Comparison of ENCODE assay signal across 11 mouse cellular contexts in genomic region chr10:94917990-94918389, GRCm38 (mm10). TPM values are rescaled to one million over a fixed set of nuclear protein-coding genes. Genes with fewer than 3 reads are reported as not detected.
DNase-seq lines count a peak whose midpoint lies in the region; ATAC-seq and TF ChIP-seq lines count a peak whose summit lies in the region.
"Had no signal": no experiment of that assay in that cellular context is flagged by ENCODE, and none has a peak within 500 bp of the region (broad histone marks: within the 10 kb centered on the region; RNA-seq: fewer than 3 reads in every experiment).

No protein-coding gene starts in this region.

- H3K4me1 ChIP-seq in forebrain, embryonic 10.5 days = peaks cover 26% of the 10 kb centered on the region
- H3K4me1 ChIP-seq in forebrain, embryonic 14.5 days (ENCODE audit: control insufficient read depth, insufficient read depth, low read length) = no peaks in the 10 kb centered on the region
- H3K4me1 ChIP-seq in midbrain, embryonic 12.5 days = peaks cover 7% of the 10 kb centered on the region; the same call in 1 of the 2 replicates
- no peaks in the 10 kb centered on the region; the same call in 1 of the 2 replicates for H3K4me1 ChIP-seq in midbrain, embryonic 11.5 days (ENCODE audit: control insufficient read depth, insufficient read depth, low read length)
- H3K4me1 ChIP-seq in hindbrain, postnatal 0 days (ENCODE audit: insufficient read depth, low read length) = no peaks in the 10 kb centered on the region
- H3K4me1 ChIP-seq in midbrain, embryonic 14.5 days (ENCODE audit: control insufficient read depth, insufficient read depth, low read length) = peaks cover 4% of the 10 kb centered on the region

- peaks cover 8% of the 10 kb centered on the region for H3K36me3 ChIP-seq in forebrain, embryonic 10.5 days (replicated peaks)
- H3K36me3 ChIP-seq in forebrain, embryonic 14.5 days (ENCODE audit: control insufficient read depth, insufficient read depth, low read length) = 0 out of 2 replicates have a peak, but pooled peaks cover 4% of the 10 kb centered on the region
- H3K36me3 ChIP-seq in midbrain, embryonic 12.5 days = peaks cover 4% of the 10 kb centered on the region; the same call in 1 of the 2 replicates
- H3K36me3 ChIP-seq in midbrain, embryonic 11.5 days (ENCODE audit: control insufficient read depth, insufficient read depth, low read length) = no peaks in the 10 kb centered on the region
- H3K36me3 ChIP-seq in hindbrain, postnatal 0 days (ENCODE audit: insufficient read depth, low read length) = peaks cover 11% of the 10 kb centered on the region; the same call in 1 of the 2 replicates
- 0 out of 2 replicates have a peak, but pooled peaks cover 15% of the 10 kb centered on the region for H3K36me3 ChIP-seq in midbrain, embryonic 14.5 days (ENCODE audit: control insufficient read depth, insufficient read depth, low read length)

- no peaks in the 10 kb centered on the region for H3K27me3 ChIP-seq in forebrain, embryonic 10.5 days (ENCODE audit: poor library complexity, severe bottlenecking)
- no peaks in the 10 kb centered on the region for H3K27me3 ChIP-seq in forebrain, embryonic 14.5 days (replicated peaks; ENCODE audit: control insufficient read depth, insufficient read depth, low read length)
- H3K27me3 ChIP-seq in midbrain, embryonic 12.5 days = no peaks in the 10 kb centered on the region
- H3K27me3 ChIP-seq in midbrain, embryonic 11.5 days (ENCODE audit: control insufficient read depth, insufficient read depth, low read length) = no peaks in the 10 kb centered on the region
- H3K27me3 ChIP-seq in hindbrain, postnatal 0 days (ENCODE audit: insufficient read depth, low read length) = no peaks in the 10 kb centered on the region
- no peaks in the 10 kb centered on the region for H3K27me3 ChIP-seq in midbrain, embryonic 14.5 days (ENCODE audit: control insufficient read depth, insufficient read depth, low read length)

- intact Hi-C loops in left cerebral cortex, postnatal 14 days (cut with DNase I) = no loop called here

- no peak for DNase-seq in forebrain, embryonic 10.5 days (ENCODE audit: extremely low spot score, low spot score)
- no peak for DNase-seq in forebrain, embryonic 14.5 days (ENCODE audit: low spot score)
- no peak for DNase-seq in midbrain, embryonic 11.5 days (ENCODE audit: low spot score, missing footprints)
- no peak for DNase-seq in hindbrain, postnatal 0 days (ENCODE audit: low spot score)
- DNase-seq in midbrain, embryonic 14.5 days = no peak
- DNase-seq in left cerebral cortex, postnatal 14 days (ENCODE audit: low spot score in 2 of 2) = no peak
- no peak for DNase-seq in adrenal gland, adult 2 months
- DNase-seq: gastrocnemius, postnatal 14 days; heart, postnatal 10 days; kidney, adult 8-10 months had no signal

- H3K9me3 ChIP-seq in forebrain, embryonic 10.5 days = no peaks in the 10 kb centered on the region
- no peaks in the 10 kb centered on the region for H3K9me3 ChIP-seq in forebrain, embryonic 14.5 days (replicated peaks; ENCODE audit: control insufficient read depth, low read length)
- H3K9me3 ChIP-seq in midbrain, embryonic 12.5 days = no peaks in the 10 kb centered on the region
- H3K9me3 ChIP-seq in midbrain, embryonic 11.5 days (ENCODE audit: control insufficient read depth, low read length) = no peaks in the 10 kb centered on the region
- H3K9me3 ChIP-seq in hindbrain, postnatal 0 days (ENCODE audit: low read length) = no peaks in the 10 kb centered on the region
- H3K9me3 ChIP-seq in midbrain, embryonic 14.5 days (ENCODE audit: control insufficient read depth, low read length) = no peaks in the 10 kb centered on the region

- no peak overlapping the region for H3K4me2 ChIP-seq in forebrain, embryonic 14.5 days (ENCODE audit: low read length)
- no peak overlapping the region for H3K4me2 ChIP-seq in midbrain, embryonic 12.5 days (replicated peaks)
- H3K4me2 ChIP-seq in midbrain, embryonic 11.5 days = no peak overlapping the region
- H3K4me2 ChIP-seq in hindbrain, postnatal 0 days (ENCODE audit: low read depth, low read length) = no peak overlapping the region
- no peak overlapping the region for H3K4me2 ChIP-seq in midbrain, embryonic 14.5 days (ENCODE audit: low read length)

- ATAC-seq in forebrain, embryonic 14.5 days = no peak
- ATAC-seq in midbrain, embryonic 12.5 days (ENCODE audit: low FRiP score, low read depth) = no peak
- no peak for ATAC-seq in midbrain, embryonic 11.5 days (ENCODE audit: low FRiP score)
- no peak for ATAC-seq in hindbrain, postnatal 0 days
- ATAC-seq in midbrain, embryonic 14.5 days (ENCODE audit: low FRiP score, low TSS enrichment) = no peak

- WGBS in forebrain, embryonic 10.5 days = 72% methylated on average over 2 of the region's 2 CpGs
- 75% methylated on average over 2 of the region's 2 CpGs for WGBS in forebrain, embryonic 14.5 days
- 58% methylated on average over 2 of the region's 2 CpGs for WGBS in midbrain, embryonic 12.5 days
- WGBS in midbrain, embryonic 11.5 days = 75% methylated on average over 2 of the region's 2 CpGs
- WGBS in hindbrain, postnatal 0 days = 53% methylated on average over 2 of the region's 2 CpGs
- 54% methylated on average over 2 of the region's 2 CpGs for WGBS in midbrain, embryonic 14.5 days

- H3K9ac ChIP-seq in forebrain, embryonic 14.5 days (ENCODE audit: low read length) = no peak overlapping the region
- no peak overlapping the region for H3K9ac ChIP-seq in midbrain, embryonic 12.5 days (replicated peaks)
- H3K9ac ChIP-seq in midbrain, embryonic 11.5 days (ENCODE audit: low read length) = no peak overlapping the region
- no peak overlapping the region for H3K9ac ChIP-seq in hindbrain, postnatal 0 days (replicated peaks; ENCODE audit: low read length)
- H3K9ac ChIP-seq in midbrain, embryonic 14.5 days (replicated peaks; ENCODE audit: low read length) = no peak overlapping the region

- no peak overlapping the region for H3K4me3 ChIP-seq in forebrain, embryonic 10.5 days
- no peak overlapping the region for H3K4me3 ChIP-seq in forebrain, embryonic 14.5 days (ENCODE audit: low read depth, low read length)
- no peak overlapping the region for H3K4me3 ChIP-seq in midbrain, embryonic 12.5 days
- H3K4me3 ChIP-seq in midbrain, embryonic 11.5 days (ENCODE audit: low read depth, low read length) = no peak overlapping the region
- no peak overlapping the region for H3K4me3 ChIP-seq in hindbrain, postnatal 0 days (ENCODE audit: low read length)
- no peak overlapping the region for H3K4me3 ChIP-seq in midbrain, embryonic 14.5 days (replicated peaks; ENCODE audit: low read depth, low read length)

- H3K27ac ChIP-seq in forebrain, embryonic 10.5 days = 0 out of 2 replicates have a peak overlapping the region, but pooled peaks have one; percentile 30
- no peak overlapping the region for H3K27ac ChIP-seq in forebrain, embryonic 14.5 days (ENCODE audit: low read depth, low read length)
- peak overlapping the region; percentile 27; the same call in 1 of the 2 replicates for H3K27ac ChIP-seq in midbrain, embryonic 12.5 days (replicated peaks)
- no peak overlapping the region for H3K27ac ChIP-seq in midbrain, embryonic 11.5 days (ENCODE audit: low read depth, low read length)
- 0 out of 2 replicates have a peak overlapping the region, but pooled peaks have one; percentile 9 for H3K27ac ChIP-seq in hindbrain, postnatal 0 days
- 0 out of 2 replicates have a peak overlapping the region, but pooled peaks have one; percentile 26 for H3K27ac ChIP-seq in midbrain, embryonic 14.5 days (replicated peaks; ENCODE audit: low read depth, low read length)

- no peak for TF ChIP-seq CTCF in hindbrain, postnatal 0 days (IDR thresholded peaks at IDR 0.05; ENCODE audit: low read depth)

RNA-seq across cellular contexts. Expression of gene Plxnc1, which starts 26.6 kb away (rescaled TPM):
- polyA plus RNA-seq in forebrain, embryonic 10.5 days (2016; fragmentation: Nextera tagmentation; extraction: Ambion mirVana) = 1.8 and 2.1 TPM in 2 replicates
- 14.4 and 15.0 TPM in 2 replicates for polyA plus RNA-seq in forebrain, embryonic 14.5 days (2014; fragmentation: Nextera tagmentation; extraction: Ambion mirVana)
- polyA plus RNA-seq in midbrain, embryonic 12.5 days (2016; fragmentation: Nextera tagmentation; extraction: Ambion mirVana) = 6.8 and 7.0 TPM in 2 replicates
- 5.3 and 6.3 TPM in 2 replicates for polyA plus RNA-seq in midbrain, embryonic 11.5 days (2014; fragmentation: Nextera tagmentation; extraction: Ambion mirVana)
- total RNA-seq in hindbrain, postnatal 0 days (2014; rRNA removed) = 54.2 and 54.5 TPM in 2 replicates
- 8.7 and 9.9 TPM in 2 replicates for polyA plus RNA-seq in hindbrain, postnatal 0 days (2015; fragmentation: Nextera tagmentation; extraction: Ambion mirVana)
- 23.0 and 23.4 TPM in 2 replicates for polyA plus RNA-seq in midbrain, embryonic 14.5 days (2014; fragmentation: Nextera tagmentation; extraction: Ambion mirVana)
- total RNA-seq in left cerebral cortex, postnatal 14 days (2021) = 10 to 100 TPM; 39.2 to 40.9 TPM
- 1 to 10 TPM; 2.4 to 8.0 TPM for total RNA-seq in adrenal gland, adult 2 months (2021)
- 1.0 and 1.1 TPM in 2 replicates for polyA plus RNA-seq in adrenal gland, adult 2 months (2012; rRNA removed)

Comparison
In these comparisons a context has a peak if more than half of its experiments do, and no peak if none do; other contexts are left out.
1. H3K27ac ChIP-seq: peak in forebrain, embryonic 10.5 days (single experiment), midbrain, embryonic 12.5 days (single experiment), hindbrain, postnatal 0 days (single experiment) and midbrain, embryonic 14.5 days (single experiment); none in forebrain, embryonic 14.5 days (single experiment) and midbrain, embryonic 11.5 days (single experiment).